ENCODE assay signal across 23 mouse cellular contexts in genomic region chr2:180794422-180794821, GRCm38 (mm10). TPM values are rescaled to one million over a fixed set of nuclear protein-coding genes. Genes with fewer than 3 reads are reported as not detected.
DNase-seq lines count a peak whose midpoint lies in the region; ATAC-seq and TF ChIP-seq lines count a peak whose summit lies in the region.
"Had no signal": no experiment of that assay in that cellular context is flagged by ENCODE, and none has a peak within 500 bp of the region (broad histone marks: within the 10 kb centered on the region; RNA-seq: fewer than 3 reads in every experiment).

No protein-coding gene starts in this region.

- peaks cover 34% of the 10 kb centered on the region for H3K27me3 ChIP-seq in heart, embryonic 12.5 days (replicated peaks)
- H3K27me3 ChIP-seq in kidney, embryonic 14.5 days (ENCODE audit: control insufficient read depth, insufficient read depth, low read length), result peaks cover 5% of the 10 kb centered on the region; the same call in 1 of the 2 replicates
- H3K27me3 ChIP-seq in embryonic facial prominence, embryonic 14.5 days (replicated peaks; ENCODE audit: control insufficient read depth, insufficient read depth, low read length), result peaks cover 8% of the 10 kb centered on the region; the same call in 1 of the 2 replicates
- H3K27me3 ChIP-seq in hindbrain, postnatal 0 days (ENCODE audit: insufficient read depth, low read length), result no peaks in the 10 kb centered on the region
- H3K27me3 ChIP-seq: Patski had no signal

- H3K4me3 ChIP-seq in heart, embryonic 12.5 days, result no peak overlapping the region
- no peak overlapping the region for H3K4me3 ChIP-seq in kidney, embryonic 14.5 days (ENCODE audit: low read length)
- H3K4me3 ChIP-seq in embryonic facial prominence, embryonic 14.5 days (ENCODE audit: low read depth, low read length), result no peak overlapping the region
- no peak overlapping the region for H3K4me3 ChIP-seq in hindbrain, postnatal 0 days (ENCODE audit: low read length)
- H3K4me3 ChIP-seq: forebrain, embryonic 13.5 days; gastrocnemius, adult 2 months had no signal

- 88% methylated on average over 2 of the region's 2 CpGs for WGBS in heart, embryonic 12.5 days
- WGBS in kidney, embryonic 14.5 days, result 85% methylated on average over 2 of the region's 2 CpGs
- 85% methylated on average over 2 of the region's 2 CpGs for WGBS in embryonic facial prominence, embryonic 14.5 days
- 80% methylated on average over 2 of the region's 2 CpGs for WGBS in hindbrain, postnatal 0 days

- no peak for DNase-seq in heart, adult 18-20 months
- no peak for DNase-seq in kidney, postnatal 14 days
- DNase-seq in embryonic facial prominence, embryonic 14.5 days (ENCODE audit: low spot score), result no peak
- DNase-seq in hindbrain, postnatal 0 days (ENCODE audit: low spot score), result no peak
- DNase-seq: adrenal gland, postnatal 14 days; cerebellum, adult 11-12 months; cerebellum, adult 9-10 months; cerebellum, postnatal 25 days; gastrocnemius, adult 2 months; gastrocnemius, postnatal 25 days; heart, postnatal 10 days; heart, postnatal 4 days had no signal

- no peak overlapping the region for H3K9ac ChIP-seq in heart, embryonic 12.5 days
- no peak overlapping the region for H3K9ac ChIP-seq in kidney, embryonic 14.5 days (ENCODE audit: low read depth, low read length)
- H3K9ac ChIP-seq in embryonic facial prominence, embryonic 14.5 days (ENCODE audit: low read depth, low read length), result no peak overlapping the region
- H3K9ac ChIP-seq in hindbrain, postnatal 0 days (replicated peaks; ENCODE audit: low read length), result no peak overlapping the region

- H3K4me2 ChIP-seq in heart, embryonic 12.5 days, result no peak overlapping the region
- H3K4me2 ChIP-seq in kidney, embryonic 14.5 days (replicated peaks; ENCODE audit: low read depth, low read length), result no peak overlapping the region
- no peak overlapping the region for H3K4me2 ChIP-seq in embryonic facial prominence, embryonic 14.5 days (ENCODE audit: low read depth, low read length)
- no peak overlapping the region for H3K4me2 ChIP-seq in hindbrain, postnatal 0 days (ENCODE audit: low read depth, low read length)
- H3K4me2 ChIP-seq: forebrain, embryonic 13.5 days had no signal

- peak; percentile 33; the same call in 1 of the 2 replicates for ATAC-seq in heart, embryonic 12.5 days (ENCODE audit: insufficient number of reproducible peaks, low FRiP score)
- ATAC-seq in kidney, embryonic 14.5 days (ENCODE audit: low FRiP score, low TSS enrichment), result peak; percentile 24; the same call in 1 of the 2 replicates
- ATAC-seq in embryonic facial prominence, embryonic 14.5 days (ENCODE audit: low read depth), result 0 out of 2 replicates have a peak, but pooled peaks have one; percentile 12
- 0 out of 2 replicates have a peak, but pooled peaks have one; percentile 3 for ATAC-seq in hindbrain, postnatal 0 days
- ATAC-seq: activated CD4-positive, CD25-positive, alpha-beta regulatory T cell, adult 4 months; forebrain, embryonic 13.5 days; intestine, embryonic 16.5 days; Patski had no signal

- no peak overlapping the region for H3K27ac ChIP-seq in heart, embryonic 12.5 days (ENCODE audit: poor library complexity, severe bottlenecking)
- no peak overlapping the region for H3K27ac ChIP-seq in kidney, embryonic 14.5 days (ENCODE audit: low read depth, low read length)
- no peak overlapping the region for H3K27ac ChIP-seq in embryonic facial prominence, embryonic 14.5 days (replicated peaks; ENCODE audit: low read depth, low read length)
- no peak overlapping the region for H3K27ac ChIP-seq in hindbrain, postnatal 0 days
- H3K27ac ChIP-seq: forebrain, embryonic 13.5 days; gastrocnemius, adult 2 months had no signal

- no peak for TF ChIP-seq CTCF in hindbrain, postnatal 0 days (IDR thresholded peaks at IDR 0.05; ENCODE audit: low read depth)

- H3K9me3 ChIP-seq in heart, embryonic 12.5 days (replicated peaks), result no peaks in the 10 kb centered on the region
- H3K9me3 ChIP-seq in kidney, embryonic 14.5 days (ENCODE audit: control insufficient read depth, low read length), result no peaks in the 10 kb centered on the region
- no peaks in the 10 kb centered on the region for H3K9me3 ChIP-seq in embryonic facial prominence, embryonic 14.5 days (ENCODE audit: control insufficient read depth, low read length)
- H3K9me3 ChIP-seq in hindbrain, postnatal 0 days (ENCODE audit: low read length), result no peaks in the 10 kb centered on the region
- H3K9me3 ChIP-seq: forebrain, embryonic 13.5 days had no signal

- H3K36me3 ChIP-seq in heart, embryonic 12.5 days, result no peaks in the 10 kb centered on the region
- H3K36me3 ChIP-seq in kidney, embryonic 14.5 days (ENCODE audit: control insufficient read depth, insufficient read depth, low read length), result no peaks in the 10 kb centered on the region
- no peaks in the 10 kb centered on the region for H3K36me3 ChIP-seq in embryonic facial prominence, embryonic 14.5 days (ENCODE audit: control insufficient read depth, insufficient read depth, low read length)
- no peaks in the 10 kb centered on the region for H3K36me3 ChIP-seq in hindbrain, postnatal 0 days (ENCODE audit: insufficient read depth, low read length)

- H3K4me1 ChIP-seq in heart, embryonic 12.5 days (replicated peaks), result peaks cover 3% of the 10 kb centered on the region
- H3K4me1 ChIP-seq in kidney, embryonic 14.5 days (ENCODE audit: control insufficient read depth, insufficient read depth, low read length), result no peaks in the 10 kb centered on the region
- H3K4me1 ChIP-seq in embryonic facial prominence, embryonic 14.5 days (ENCODE audit: control insufficient read depth, insufficient read depth, low read length), result no peaks in the 10 kb centered on the region
- H3K4me1 ChIP-seq in hindbrain, postnatal 0 days (ENCODE audit: insufficient read depth, low read length), result peaks cover 4% of the 10 kb centered on the region; the same call in 1 of the 2 replicates

RNA-seq across cellular contexts. Expression of gene Bhlhe23, which starts 17.7 kb away (rescaled TPM):
- not detected in 2 replicates for polyA plus RNA-seq in heart, embryonic 12.5 days (2016; fragmentation: Nextera tagmentation; extraction: Ambion mirVana)
- total RNA-seq in heart, adult 18-20 months (2021), result not detected
- 0.10 TPM in 1 of 2 replicates, not detected in the other for polyA plus RNA-seq in kidney, embryonic 14.5 days (2014; fragmentation: Nextera tagmentation; extraction: Ambion mirVana)
- 0.08 TPM in 1 of 2 replicates, not detected in the other for polyA plus RNA-seq in embryonic facial prominence, embryonic 14.5 days (2014; fragmentation: Nextera tagmentation; extraction: Ambion mirVana)
- total RNA-seq in hindbrain, postnatal 0 days (2014; rRNA removed), result 0.72 and 0.73 TPM in 2 replicates
- polyA plus RNA-seq in hindbrain, postnatal 0 days (2015; fragmentation: Nextera tagmentation; extraction: Ambion mirVana), result 0.23 and 0.49 TPM in 2 replicates
- total RNA-seq: adrenal gland, adult 18-20 months; adrenal gland, postnatal 14 days; CH12.LX; gastrocnemius, adult 2 months; gastrocnemius, postnatal 25 days; granulocyte monocyte progenitor cell, adult 5-6 weeks; heart, postnatal 10 days; heart, postnatal 4 days had no signal
- polyA plus RNA-seq: activated CD4-positive, CD25-positive, alpha-beta regulatory T cell, adult 4 months; cortical plate, adult 2 months; heart, embryonic 14.5 days; intestine, embryonic 16.5 days; Patski had no signal
